In genomic region chr10:53598821-53599220, GRCm38 (mm10) we compare ENCODE assay signal across 8 mouse cellular contexts. TPM values are rescaled to one million over a fixed set of nuclear protein-coding genes. Genes with fewer than 3 reads are reported as not detected.
A peak's percentile ranks its signal among the peaks of the same experiment; 100 is the strongest.
DNase-seq lines count a peak whose midpoint lies in the region; ATAC-seq and TF ChIP-seq lines count a peak whose summit lies in the region.

No protein-coding gene starts in this region.

- H3K9ac ChIP-seq in kidney, embryonic 15.5 days, result no peak overlapping the region
- H3K9ac ChIP-seq in midbrain, embryonic 14.5 days (replicated peaks; ENCODE audit: low read length), result no peak overlapping the region

- no peak for ATAC-seq in kidney, embryonic 15.5 days (replicated peaks; ENCODE audit: low FRiP score)
- no peak for ATAC-seq in midbrain, embryonic 14.5 days (ENCODE audit: low FRiP score, low TSS enrichment)

- H3K4me1 ChIP-seq in embryonic fibroblast, embryonic 13.5 days (ENCODE audit: control insufficient read depth, insufficient read depth, low read length), result peaks cover 5% of the 10 kb centered on the region; the same call in 1 of the 2 replicates
- peaks cover 28% of the 10 kb centered on the region for H3K4me1 ChIP-seq in kidney, embryonic 15.5 days
- peaks cover 31% of the 10 kb centered on the region for H3K4me1 ChIP-seq in midbrain, embryonic 14.5 days (ENCODE audit: control insufficient read depth, insufficient read depth, low read length)

- H3K4me2 ChIP-seq in kidney, embryonic 15.5 days, result peak overlapping the region; percentile 65
- peak overlapping the region; percentile 74 for H3K4me2 ChIP-seq in midbrain, embryonic 14.5 days (ENCODE audit: low read length)

- H3K36me3 ChIP-seq in kidney, embryonic 15.5 days, result peaks cover 23% of the 10 kb centered on the region
- peaks cover 24% of the 10 kb centered on the region for H3K36me3 ChIP-seq in midbrain, embryonic 14.5 days (ENCODE audit: control insufficient read depth, insufficient read depth, low read length)

- 48% methylated on average over 5 of the region's 5 CpGs for WGBS in kidney, embryonic 15.5 days
- 51% methylated on average over 5 of the region's 5 CpGs for WGBS in midbrain, embryonic 14.5 days

- no peak for TF ChIP-seq POLR2A in embryonic fibroblast, embryonic 13.5 days (IDR thresholded peaks at IDR 0.05; ENCODE audit: low read depth, low read length)

- peak overlapping the region; percentile 19; the same call in 1 of the 2 replicates for H3K4me3 ChIP-seq in embryonic fibroblast, embryonic 13.5 days (ENCODE audit: insufficient read depth, low read length)
- peak overlapping the region; percentile 28 for H3K4me3 ChIP-seq in kidney, embryonic 15.5 days (replicated peaks)
- peak overlapping the region; percentile 17; the same call in 1 of the 2 replicates for H3K4me3 ChIP-seq in midbrain, embryonic 14.5 days (replicated peaks; ENCODE audit: low read depth, low read length)

- DNase-seq in thymus, postnatal 0 days (ENCODE audit: low spot score), result peak; percentile 43
- DNase-seq in thymus, postnatal 4 days, result no peak
- DNase-seq in midbrain, embryonic 14.5 days, result peak; percentile 17
- DNase-seq in ovary, postnatal 10 days (ENCODE audit: low spot score), result no peak
- DNase-seq in adrenal gland, adult 18-20 months (ENCODE audit: low spot score in 2 of 2), result no peak
- DNase-seq in right cerebral cortex, adult 2 months (ENCODE audit: low spot score in 2 of 2), result no peak

- H3K27ac ChIP-seq in embryonic fibroblast, embryonic 13.5 days (ENCODE audit: insufficient read depth, low read length), result no peak overlapping the region
- 0 out of 2 replicates have a peak overlapping the region, but pooled peaks have one; percentile 10 for H3K27ac ChIP-seq in kidney, embryonic 15.5 days
- H3K27ac ChIP-seq in midbrain, embryonic 14.5 days (replicated peaks; ENCODE audit: low read depth, low read length), result no peak overlapping the region

- TF ChIP-seq CTCF in embryonic fibroblast, embryonic 13.5 days (IDR thresholded peaks at IDR 0.05; ENCODE audit: borderline replicate concordance, insufficient read depth, low read length), result no peak

- H3K27me3 ChIP-seq in kidney, embryonic 15.5 days, result no peaks in the 10 kb centered on the region
- no peaks in the 10 kb centered on the region for H3K27me3 ChIP-seq in midbrain, embryonic 14.5 days (ENCODE audit: control insufficient read depth, insufficient read depth, low read length)

- no peaks in the 10 kb centered on the region for H3K9me3 ChIP-seq in kidney, embryonic 15.5 days (replicated peaks)
- no peaks in the 10 kb centered on the region for H3K9me3 ChIP-seq in midbrain, embryonic 14.5 days (ENCODE audit: control insufficient read depth, low read length)

RNA-seq across cellular contexts. Expression of gene Asf1a, which starts 2.3 kb away (rescaled TPM):
- 159 and 162 TPM in 2 replicates for polyA plus RNA-seq in thymus, postnatal 0 days (2015; fragmentation: Nextera tagmentation; extraction: Ambion mirVana)
- 31.0 and 44.3 TPM in 2 replicates for polyA plus RNA-seq in embryonic fibroblast, embryonic 13.5 days (2011; ENCODE audit: insufficient read length, low read depth, missing spikeins)
- 109 and 127 TPM in 2 replicates for polyA plus RNA-seq in kidney, embryonic 15.5 days (2015; fragmentation: Nextera tagmentation; extraction: Ambion mirVana)
- polyA plus RNA-seq in midbrain, embryonic 14.5 days (2014; fragmentation: Nextera tagmentation; extraction: Ambion mirVana), result 81.1 and 92.6 TPM in 2 replicates
- 10 to 100 TPM; 27.2 to 29.9 TPM for total RNA-seq in adrenal gland, adult 18-20 months (2021)

RNA-seq across cellular contexts. Expression of gene Mcm9, which starts 31.4 kb away (rescaled TPM):
- polyA plus RNA-seq in thymus, postnatal 0 days (2015; fragmentation: Nextera tagmentation; extraction: Ambion mirVana), result 9.9 and 10.0 TPM in 2 replicates
- 5.0 and 6.4 TPM in 2 replicates for polyA plus RNA-seq in embryonic fibroblast, embryonic 13.5 days (2011; ENCODE audit: insufficient read length, low read depth, missing spikeins)
- polyA plus RNA-seq in kidney, embryonic 15.5 days (2015; fragmentation: Nextera tagmentation; extraction: Ambion mirVana), result 11.3 and 12.3 TPM in 2 replicates
- 7.6 and 7.7 TPM in 2 replicates for polyA plus RNA-seq in midbrain, embryonic 14.5 days (2014; fragmentation: Nextera tagmentation; extraction: Ambion mirVana)
- total RNA-seq in adrenal gland, adult 18-20 months (2021), result 1 to 10 TPM; 5.9 to 8.2 TPM

Comparison
In these comparisons a context has a peak if more than half of its experiments do, and no peak if none do; other contexts are left out.
1. DNase-seq: peak in thymus, postnatal 0 days (single experiment) and midbrain, embryonic 14.5 days (single experiment); none in thymus, postnatal 4 days (single experiment), ovary, postnatal 10 days (single experiment), adrenal gland, adult 18-20 months (0 of 2) and right cerebral cortex, adult 2 months (0 of 2).
2. Peak in every context shown above with its lines, with median percentiles within 50 percentile points of each other: H3K4me3 ChIP-seq.